24 mouse cellular contexts compared by ENCODE assay signal in the genomic region with DNA sequence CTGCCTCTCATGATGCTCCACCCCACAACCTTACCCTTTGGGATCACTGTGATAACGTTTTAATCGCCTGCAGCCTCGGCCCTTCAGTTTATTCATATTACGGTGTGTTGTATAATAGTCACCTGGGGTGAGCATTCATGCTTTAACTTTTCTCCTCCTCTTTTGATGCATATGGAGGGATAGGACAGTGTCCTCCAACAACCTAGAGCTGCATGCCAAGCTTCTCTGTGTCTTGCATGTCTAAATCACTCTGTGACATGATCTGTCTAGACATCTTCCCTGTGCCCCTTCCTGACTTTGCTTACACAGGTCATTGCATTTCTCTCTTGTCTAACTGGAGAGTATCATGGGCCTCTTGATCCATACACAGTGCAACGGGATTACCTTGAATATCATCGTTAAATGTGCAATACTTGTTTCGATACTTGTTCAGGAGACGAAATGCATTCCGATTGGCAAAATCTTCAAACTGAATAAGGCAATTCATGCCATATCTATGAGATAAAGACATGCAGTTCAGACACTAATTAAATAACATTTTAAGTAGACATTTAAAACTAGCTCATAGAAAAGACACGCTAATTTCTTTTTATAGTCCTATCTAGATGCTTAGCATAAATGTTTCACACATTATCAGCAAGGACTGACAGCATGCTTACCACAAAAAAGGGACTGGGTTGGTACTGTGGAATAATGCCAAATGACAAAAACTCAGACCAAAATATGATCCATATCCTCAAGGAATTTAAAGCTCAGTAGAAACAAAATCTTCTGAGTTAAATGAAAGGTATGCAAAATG. TPM values are rescaled to one million over a fixed set of nuclear protein-coding genes. Genes with fewer than 3 reads are reported as not detected.
DNase-seq lines count a peak whose midpoint lies in the region; ATAC-seq and TF ChIP-seq lines count a peak whose summit lies in the region.
"Had no signal": no experiment of that assay in that cellular context is flagged by ENCODE, and none has a peak within 500 bp of the region (broad histone marks: within the 10 kb centered on the region; RNA-seq: fewer than 3 reads in every experiment).

No protein-coding gene starts in this region.

- H3K36me3 ChIP-seq in forebrain, embryonic 16.5 days (ENCODE audit: control insufficient read depth, insufficient read depth) = no peaks in the 10 kb centered on the region
- no peaks in the 10 kb centered on the region for H3K36me3 ChIP-seq in forebrain, embryonic 10.5 days (replicated peaks)
- no peaks in the 10 kb centered on the region for H3K36me3 ChIP-seq in hindbrain, postnatal 0 days (ENCODE audit: insufficient read depth, low read length)
- no peaks in the 10 kb centered on the region for H3K36me3 ChIP-seq in hindbrain, embryonic 16.5 days (ENCODE audit: control insufficient read depth, insufficient read depth, low read length)
- H3K36me3 ChIP-seq: embryonic facial prominence, embryonic 13.5 days; heart, embryonic 10.5 days; heart, embryonic 15.5 days; hindbrain, embryonic 10.5 days had no signal

- H3K4me1 ChIP-seq in forebrain, embryonic 16.5 days (replicated peaks; ENCODE audit: control insufficient read depth, insufficient read depth, low read length) = peaks cover 3% of the 10 kb centered on the region; the same call in 1 of the 2 replicates
- no peaks in the 10 kb centered on the region for H3K4me1 ChIP-seq in forebrain, embryonic 10.5 days
- no peaks in the 10 kb centered on the region for H3K4me1 ChIP-seq in hindbrain, postnatal 0 days (ENCODE audit: insufficient read depth, low read length)
- no peaks in the 10 kb centered on the region for H3K4me1 ChIP-seq in hindbrain, embryonic 16.5 days (ENCODE audit: control insufficient read depth, insufficient read depth, low read depth, low read length)
- H3K4me1 ChIP-seq: heart, embryonic 10.5 days; hindbrain, embryonic 10.5 days had no signal

- H3K4me2 ChIP-seq in forebrain, embryonic 16.5 days (ENCODE audit: low read length) = no peak overlapping the region
- no peak overlapping the region for H3K4me2 ChIP-seq in hindbrain, postnatal 0 days (ENCODE audit: low read depth, low read length)
- no peak overlapping the region for H3K4me2 ChIP-seq in hindbrain, embryonic 16.5 days (ENCODE audit: low read length)
- H3K4me2 ChIP-seq: embryonic facial prominence, embryonic 13.5 days; heart, embryonic 15.5 days; hindbrain, embryonic 14.5 days had no signal

- peak; percentile 55 to 61 for DNase-seq in cerebellum, postnatal 10 days
- no peak for DNase-seq in cerebellum, adult 11 months
- DNase-seq in forebrain, embryonic 10.5 days (ENCODE audit: extremely low spot score, low spot score) = no peak
- DNase-seq in hindbrain, postnatal 0 days (ENCODE audit: low spot score) = peak; percentile 51
- peak; percentile 43 for DNase-seq in retina, embryonic 14.5 days (ENCODE audit: low spot score)
- DNase-seq: adrenal gland, adult 8-10 months; B cell, adult 2 months; cerebellum, adult 18-20 months; cerebellum, adult 9-11 months; embryo, embryonic 11 days; gastrocnemius, adult 2 months; gastrocnemius, postnatal 25 days; heart, postnatal 14 days had no signal

- ATAC-seq in forebrain, embryonic 16.5 days = 0 out of 2 replicates have a peak, but pooled peaks have one; percentile 52
- peak; percentile 39; the same call in 1 of the 2 replicates for ATAC-seq in hindbrain, postnatal 0 days
- no peak for ATAC-seq in hindbrain, embryonic 16.5 days
- ATAC-seq: CD4-positive, CD25-positive, alpha-beta regulatory T cell, adult 4 months; inflammation-experienced regulatory T-cells, adult 6 months; intestine, postnatal 0 days had no signal

- no peak overlapping the region for H3K27ac ChIP-seq in forebrain, embryonic 16.5 days (ENCODE audit: low read length)
- H3K27ac ChIP-seq in forebrain, embryonic 10.5 days = no peak overlapping the region
- no peak overlapping the region for H3K27ac ChIP-seq in hindbrain, postnatal 0 days
- no peak overlapping the region for H3K27ac ChIP-seq in hindbrain, embryonic 16.5 days (ENCODE audit: low read depth, low read length)
- H3K27ac ChIP-seq: embryonic facial prominence, embryonic 13.5 days; gastrocnemius, adult 2 months; heart, embryonic 10.5 days; heart, embryonic 15.5 days; hindbrain, embryonic 10.5 days; hindbrain, embryonic 14.5 days had no signal

- H3K9ac ChIP-seq in forebrain, embryonic 16.5 days (replicated peaks; ENCODE audit: low read depth, low read length) = no peak overlapping the region
- H3K9ac ChIP-seq in hindbrain, postnatal 0 days (replicated peaks; ENCODE audit: low read length) = no peak overlapping the region
- H3K9ac ChIP-seq in hindbrain, embryonic 16.5 days (ENCODE audit: low read depth, low read length) = no peak overlapping the region
- H3K9ac ChIP-seq: embryonic facial prominence, embryonic 13.5 days; heart, embryonic 15.5 days; hindbrain, embryonic 14.5 days had no signal

- H3K9me3 ChIP-seq in forebrain, embryonic 16.5 days (ENCODE audit: control insufficient read depth, low read length) = no peaks in the 10 kb centered on the region
- H3K9me3 ChIP-seq in forebrain, embryonic 10.5 days = no peaks in the 10 kb centered on the region
- no peaks in the 10 kb centered on the region for H3K9me3 ChIP-seq in hindbrain, postnatal 0 days (ENCODE audit: low read length)
- H3K9me3 ChIP-seq in hindbrain, embryonic 16.5 days (ENCODE audit: control insufficient read depth, low read length) = no peaks in the 10 kb centered on the region
- H3K9me3 ChIP-seq: embryonic facial prominence, embryonic 13.5 days; G1E; heart, embryonic 10.5 days; heart, embryonic 15.5 days; hindbrain, embryonic 10.5 days had no signal

- no peak for TF ChIP-seq CTCF in hindbrain, postnatal 0 days (IDR thresholded peaks at IDR 0.05; ENCODE audit: low read depth)

- no peak overlapping the region for H3K4me3 ChIP-seq in forebrain, embryonic 16.5 days (replicated peaks; ENCODE audit: low read length)
- H3K4me3 ChIP-seq in forebrain, embryonic 10.5 days = no peak overlapping the region
- no peak overlapping the region for H3K4me3 ChIP-seq in hindbrain, postnatal 0 days (ENCODE audit: low read length)
- no peak overlapping the region for H3K4me3 ChIP-seq in hindbrain, embryonic 16.5 days (ENCODE audit: low read length)
- H3K4me3 ChIP-seq: embryonic facial prominence, embryonic 13.5 days; gastrocnemius, adult 2 months; heart, embryonic 10.5 days; heart, embryonic 15.5 days; hindbrain, embryonic 10.5 days had no signal

- WGBS in forebrain, embryonic 16.5 days = 55% methylated on average over 10 of the region's 10 CpGs
- 85% methylated on average over 10 of the region's 10 CpGs for WGBS in forebrain, embryonic 10.5 days
- WGBS in hindbrain, postnatal 0 days = 63% methylated on average over 10 of the region's 10 CpGs
- WGBS in hindbrain, embryonic 16.5 days = 67% methylated on average over 10 of the region's 10 CpGs

- no peaks in the 10 kb centered on the region for H3K27me3 ChIP-seq in forebrain, embryonic 16.5 days (replicated peaks; ENCODE audit: control insufficient read depth, insufficient read depth, low read length)
- H3K27me3 ChIP-seq in forebrain, embryonic 10.5 days (ENCODE audit: poor library complexity, severe bottlenecking) = no peaks in the 10 kb centered on the region
- no peaks in the 10 kb centered on the region for H3K27me3 ChIP-seq in hindbrain, postnatal 0 days (ENCODE audit: insufficient read depth, low read length)
- no peaks in the 10 kb centered on the region for H3K27me3 ChIP-seq in hindbrain, embryonic 16.5 days (replicated peaks; ENCODE audit: control insufficient read depth, insufficient read depth, low read length)
- H3K27me3 ChIP-seq: embryonic facial prominence, embryonic 13.5 days; heart, embryonic 15.5 days had no signal

RNA-seq across cellular contexts. Expression of a gene that starts 47.7 kb away (rescaled TPM):
- 7.7 and 12.0 TPM in 2 replicates for polyA plus RNA-seq in forebrain, embryonic 16.5 days (2015; fragmentation: Nextera tagmentation; extraction: Ambion mirVana)
- 3.9 and 4.1 TPM in 2 replicates for polyA plus RNA-seq in forebrain, embryonic 10.5 days (2016; fragmentation: Nextera tagmentation; extraction: Ambion mirVana)
- total RNA-seq in hindbrain, postnatal 0 days (2014; rRNA removed) = 35.4 and 41.3 TPM in 2 replicates
- polyA plus RNA-seq in hindbrain, postnatal 0 days (2015; fragmentation: Nextera tagmentation; extraction: Ambion mirVana) = 79.2 and 82.4 TPM in 2 replicates
- polyA plus RNA-seq in hindbrain, embryonic 16.5 days (2015; fragmentation: Nextera tagmentation; extraction: Ambion mirVana) = 37.2 and 48.9 TPM in 2 replicates

RNA-seq across cellular contexts. Expression of a gene that starts 47.9 kb away (rescaled TPM):
- 42.1 and 48.7 TPM in 2 replicates for polyA plus RNA-seq in forebrain, embryonic 16.5 days (2015; fragmentation: Nextera tagmentation; extraction: Ambion mirVana)
- polyA plus RNA-seq in forebrain, embryonic 10.5 days (2016; fragmentation: Nextera tagmentation; extraction: Ambion mirVana) = 34.2 and 34.6 TPM in 2 replicates
- 12.4 and 15.1 TPM in 2 replicates for total RNA-seq in hindbrain, postnatal 0 days (2014; rRNA removed)
- polyA plus RNA-seq in hindbrain, postnatal 0 days (2015; fragmentation: Nextera tagmentation; extraction: Ambion mirVana) = 28.9 and 30.0 TPM in 2 replicates
- polyA plus RNA-seq in hindbrain, embryonic 16.5 days (2015; fragmentation: Nextera tagmentation; extraction: Ambion mirVana) = 36.1 and 39.8 TPM in 2 replicates

Comparison
In these comparisons a context has a peak if more than half of its experiments do, and no peak if none do; other contexts are left out.
1. DNase-seq: peak in cerebellum, postnatal 10 days (2 of 2), hindbrain, postnatal 0 days (single experiment) and retina, embryonic 14.5 days (single experiment); none in cerebellum, adult 11 months (single experiment) and forebrain, embryonic 10.5 days (single experiment).